Mouse (Mus musculus): ENCODE measurements at regions not wholly inside any gene's neighbourhood (a gene's known extent, or its start where the extent isn't known, plus 50 kb on each side); places are given as distances from the start of the nearest gene placed in this dataset.

GRCm38 (mm10) chr14:48012361-48013215, 108.0 kb upstream of the Peli2 start:
- TF ChIP-seq CTCF (IDR thresholded peaks at IDR 0.05; ENCODE audit: low read depth) (no peak), EP300 (IDR thresholded peaks at IDR 0.05; ENCODE audit: low read depth) (no peak)

Measured in liver, embryonic 14.5 days (tissue).